Mouse (Mus musculus) midbrain, embryonic 10.5 days (tissue): Measurements from ENCODE around the gene Lyve1. TPM values are rescaled to one million over a fixed set of nuclear protein-coding genes. Genes with fewer than 3 reads are reported as not detected.
"Not testable (repeated sequence)": the region's sequence is repeated elsewhere in the genome, so short reads cannot be mapped to it uniquely, and the experiment has no call there.

Experiments used
- DNase-seq: peaks from one replicate; pipeline ENCODE4 v3.0.0-alpha.2; 2017; ENCODE audit warnings: low spot score
- H3K27ac ChIP-seq: fragments of 300-500 bp; sonication (generic); replicated peaks from 2 replicates; pipeline ENCODE4 v1.5.1; 2016; ENCODE audit warnings: mild to moderate bottlenecking
- H3K27me3 ChIP-seq: fragments of 300-500 bp; sonication (generic); 2 replicates; pipeline ENCODE4 v1.6.1; 2016; ENCODE audit warnings: low read depth, mild to moderate bottlenecking; ENCODE audit not compliant: poor library complexity, severe bottlenecking
- H3K36me3 ChIP-seq: fragments of 300-500 bp; sonication (generic); 2 replicates; pipeline ENCODE4 v1.6.1; 2016; ENCODE audit warnings: mild to moderate bottlenecking, moderate library complexity
- H3K4me1 ChIP-seq: fragments of 300-500 bp; sonication (generic); 2 replicates; pipeline ENCODE4 v1.6.1; 2016
- H3K4me3 ChIP-seq: fragments of 300-500 bp; sonication (generic); 2 replicates; pipeline ENCODE4 v1.5.1; 2016; ENCODE audit warnings: mild to moderate bottlenecking, moderate library complexity
- H3K9me3 ChIP-seq: fragments of 300-500 bp; sonication (generic); replicated peaks from 2 replicates; pipeline ENCODE4 v1.6.1; 2016; ENCODE audit warnings: mild to moderate bottlenecking
- WGBS: fragments of 180-500 bp; shearing (Covaris S2); methylation state at CpG from one replicate; pipeline ENCODE4 v1.1.7; 2016; 5-methylcytosine and 5-hydroxymethylcytosine counted together
- polyA plus RNA-seq: library from polyadenylated mRNA; unstranded; fragments of >200 nt; fragmentation: Nextera tagmentation; extraction: Ambion mirVana; gene quantifications from 2 replicates; pipeline ENCODE4 v1.2.1, GENCODE M21; 2016

Gene Lyve1
- 0.73 and 2.2 TPM in 2 replicates for polyA plus RNA-seq

DNA sequence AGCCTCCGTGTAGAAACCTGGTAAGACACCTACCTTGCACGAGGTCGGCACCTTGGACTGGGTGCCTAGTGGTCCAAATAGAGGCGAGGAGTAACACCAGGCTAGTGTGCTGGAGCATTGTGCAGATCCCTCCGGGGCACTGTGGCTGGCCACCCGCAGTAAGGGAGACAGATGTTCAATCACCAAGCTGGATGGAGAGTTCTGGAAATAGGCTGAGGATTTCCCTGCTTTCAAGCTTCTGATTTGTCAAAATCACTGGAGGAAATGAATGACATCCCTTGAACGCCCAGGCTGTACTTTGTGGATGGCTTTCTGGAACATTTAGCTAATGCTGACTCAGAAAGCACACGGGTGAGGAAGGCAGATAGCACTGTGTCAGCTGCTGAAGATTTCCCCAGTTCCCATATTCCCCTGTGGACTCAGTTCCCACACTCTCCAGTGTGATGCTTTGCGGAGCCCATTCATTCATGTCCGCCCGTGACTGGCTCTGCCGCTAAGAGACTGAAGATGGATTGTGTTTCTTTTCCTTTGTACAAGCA, at the start of gene Lyve1:
Gene Lyve1, minus strand, starts transcription at position 489 of the 539 bp plus-strand sequence.
- H3K4me3 ChIP-seq = no peak within 1 kb of the TSS
- H3K27ac ChIP-seq = no peak within 1 kb of the TSS
- DNase-seq = no peak
- H3K36me3 ChIP-seq = no peaks in the 10 kb centered on the region
- H3K9me3 ChIP-seq = no peaks in the 10 kb centered on the region
- peaks cover 7% of the 10 kb centered on the region for H3K4me1 ChIP-seq
- H3K27me3 ChIP-seq = no peaks in the 10 kb centered on the region
- WGBS = 88% methylated on average over 12 of the region's 12 CpGs

DNA sequence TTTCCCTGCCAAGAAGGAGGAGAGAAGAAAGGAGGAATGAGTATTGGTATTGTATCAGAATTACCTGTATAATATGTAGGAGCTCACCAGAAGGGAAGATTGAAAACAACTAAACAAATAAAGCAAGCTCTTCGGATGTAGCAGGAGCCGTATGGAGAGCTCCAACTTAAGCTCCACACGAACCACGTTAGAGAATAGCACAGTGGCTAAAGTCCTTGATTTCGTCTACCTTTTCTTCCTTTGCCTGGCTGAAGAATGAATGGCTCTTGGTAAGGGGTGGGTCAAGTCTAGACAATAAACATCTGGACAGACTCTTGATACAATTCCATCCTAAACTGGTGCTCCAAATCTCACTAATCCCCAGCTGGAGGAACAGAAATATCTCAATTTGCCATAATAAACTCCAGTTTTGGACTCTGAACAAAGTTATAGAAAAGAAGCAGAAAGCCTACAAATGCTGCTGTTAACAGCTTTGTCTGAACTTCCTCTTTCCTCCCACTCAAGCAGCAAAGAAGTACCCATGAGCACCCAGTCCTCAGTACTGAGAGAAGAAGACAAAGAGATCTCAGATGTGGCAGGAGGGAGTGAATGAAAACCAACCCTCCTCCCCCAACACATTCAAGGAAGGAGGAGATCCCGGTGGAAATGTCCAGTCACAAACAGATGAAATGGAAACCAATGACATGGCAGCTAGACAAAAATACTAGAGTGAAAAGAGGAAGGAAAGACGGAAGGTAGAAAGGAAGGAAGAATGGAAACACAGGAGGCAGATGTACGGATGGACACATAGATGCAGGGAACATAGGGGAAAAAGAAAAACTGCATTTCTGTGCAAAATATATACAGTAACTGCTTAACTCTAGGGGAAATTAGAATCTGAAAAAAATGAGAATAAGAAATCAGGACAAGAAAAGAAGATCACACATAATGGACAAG, 45.4 kb upstream of the Lyve1 start:
- H3K27ac ChIP-seq = no peak overlapping the region
- no peaks in the 10 kb centered on the region for H3K9me3 ChIP-seq
- no peaks in the 10 kb centered on the region for H3K4me1 ChIP-seq
- H3K36me3 ChIP-seq = no peaks in the 10 kb centered on the region
- H3K27me3 ChIP-seq = no peaks in the 10 kb centered on the region
- no peak for DNase-seq
- no peak overlapping the region for H3K4me3 ChIP-seq
- 79% methylated on average over 8 of the region's 8 CpGs for WGBS

DNA sequence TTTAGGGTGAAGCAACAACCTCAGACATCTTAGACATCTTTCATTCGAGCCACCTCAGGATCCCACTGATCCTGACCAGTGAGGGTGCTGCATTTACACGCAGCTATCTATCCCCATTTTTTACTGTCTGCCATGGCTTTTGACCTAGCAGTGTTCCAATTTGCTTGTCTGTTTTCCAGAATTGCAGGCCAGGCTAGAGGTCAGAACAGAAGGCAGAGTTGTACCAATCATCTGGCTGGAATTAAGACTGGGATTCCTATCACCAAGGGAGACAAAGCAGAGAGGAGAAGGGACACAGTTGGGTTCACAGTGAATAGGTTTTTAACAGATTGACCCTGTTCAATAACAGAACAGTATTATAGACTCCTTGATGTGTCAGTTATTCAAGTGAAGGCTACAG, 43.5 kb upstream of the Lyve1 start:
- Histone ChIP-seq H3K4me1 (no peaks in the 10 kb centered on the region), H3K4me3 (no peak overlapping the region), H3K27me3 (no peaks in the 10 kb centered on the region), H3K36me3 (no peaks in the 10 kb centered on the region), H3K9me3 (no peaks in the 10 kb centered on the region), H3K27ac (no peak overlapping the region)
- WGBS = 81% methylated on average over 2 of the region's 2 CpGs
- no peak for DNase-seq

DNA sequence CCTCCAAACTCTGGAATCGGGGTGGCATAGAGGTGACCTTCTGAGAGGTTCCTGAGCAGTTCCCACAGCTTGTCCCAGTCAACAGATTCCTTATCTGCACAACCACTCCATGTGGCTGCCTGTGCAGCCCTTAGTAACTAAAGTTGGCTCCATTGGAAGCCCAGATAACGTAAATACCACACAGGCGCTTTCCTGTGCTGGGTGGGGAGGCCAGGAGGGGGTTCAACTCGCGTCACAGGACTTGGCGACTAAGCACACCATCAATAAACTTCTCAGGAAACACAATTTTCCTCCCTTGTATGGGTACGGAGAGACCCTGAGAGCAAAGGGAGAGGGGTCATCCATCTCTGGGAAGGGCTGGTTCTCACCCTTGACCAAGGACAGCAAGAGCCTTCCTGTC, 40.2 kb upstream of the Lyve1 start:
- Histone ChIP-seq H3K27me3 (no peaks in the 10 kb centered on the region), H3K4me3 (no peak overlapping the region)
- 75% methylated on average over 7 of the region's 7 CpGs for WGBS

DNA sequence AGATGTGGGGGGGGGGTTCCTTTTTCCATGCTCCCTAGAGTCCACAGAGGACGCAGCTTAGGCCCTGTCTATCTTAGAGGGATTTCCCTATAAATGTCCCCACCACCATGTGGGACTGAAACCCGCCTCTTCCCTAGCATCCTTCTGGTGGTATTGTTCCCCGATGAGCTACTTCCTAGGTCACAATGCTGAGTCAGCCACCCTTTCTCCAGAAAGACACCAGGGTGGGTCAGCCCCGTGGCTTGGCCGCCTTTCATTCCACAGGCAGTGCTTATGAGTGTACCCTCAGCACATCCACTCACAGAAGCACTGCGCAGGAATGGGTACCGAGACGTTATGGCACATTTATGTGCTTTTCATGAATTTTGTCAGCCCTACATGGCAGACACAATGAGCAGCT, 34.2 kb upstream of the Lyve1 start:
- DNase-seq = no peak
- Histone ChIP-seq H3K4me3 (no peak overlapping the region), H3K27me3 (no peaks in the 10 kb centered on the region), H3K9me3 (no peaks in the 10 kb centered on the region), H3K27ac (no peak overlapping the region), H3K4me1 (0 out of 2 replicates have a peak, but pooled peaks cover 3% of the 10 kb centered on the region), H3K36me3 (no peaks in the 10 kb centered on the region)
- 89% methylated on average over 8 of the region's 8 CpGs for WGBS

More for the DNA sequence above, 40.2 kb upstream of the Lyve1 start:
- H3K36me3 ChIP-seq = no peaks in the 10 kb centered on the region
- H3K27ac ChIP-seq = no peak overlapping the region
- no peaks in the 10 kb centered on the region for H3K9me3 ChIP-seq
- DNase-seq = no peak
- H3K4me1 ChIP-seq = no peaks in the 10 kb centered on the region

DNA sequence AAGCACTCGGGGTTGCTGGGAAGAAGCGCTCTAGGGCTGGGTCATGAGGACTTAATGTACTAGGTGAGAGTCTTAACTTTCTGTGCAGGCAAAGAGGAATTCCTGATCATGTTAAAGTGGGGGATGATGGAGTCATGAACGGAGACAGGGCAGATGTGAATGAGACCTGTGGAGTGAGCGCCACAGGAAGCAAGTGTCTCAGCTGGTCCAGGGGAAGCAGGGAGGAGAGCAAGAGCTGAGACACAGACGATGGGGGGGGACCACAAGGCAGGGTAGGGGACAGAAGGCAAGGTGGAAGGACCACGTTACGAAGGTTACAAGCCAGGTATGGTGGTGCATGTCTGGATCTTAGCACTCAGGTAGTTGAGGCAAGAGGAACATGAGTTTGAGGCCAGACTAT, 33.4 kb upstream of the Lyve1 start:
- no peak for DNase-seq
- WGBS = 91% methylated on average over 7 of the region's 7 CpGs
- no peaks in the 10 kb centered on the region for H3K9me3 ChIP-seq

DNA sequence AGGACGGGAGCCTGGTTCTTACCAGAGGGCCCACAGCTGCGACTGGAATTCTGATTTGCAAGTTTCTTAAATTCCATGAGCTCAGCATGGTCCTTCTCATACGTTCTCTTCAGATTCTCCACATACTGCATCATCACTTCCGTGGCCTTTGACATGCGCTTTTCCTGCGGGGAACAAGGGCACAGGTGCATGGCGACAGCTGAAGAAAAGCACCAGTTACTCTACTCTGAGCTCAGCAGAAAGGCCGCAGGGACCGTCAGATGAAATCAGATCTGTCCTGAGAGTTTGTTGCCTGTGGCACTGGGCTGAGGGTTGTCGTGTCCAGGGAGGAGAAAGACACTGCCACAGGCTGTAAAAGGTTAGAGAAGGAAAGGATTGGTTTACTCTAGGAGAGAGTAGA, 32.7 kb upstream of the Lyve1 start:
- DNase-seq, H3K4me3 ChIP-seq, H3K4me1 ChIP-seq, H3K27ac ChIP-seq, H3K36me3 ChIP-seq, H3K27me3 ChIP-seq, H3K9me3 ChIP-seq: not testable (repeated sequence)
- WGBS = 81% methylated on average over 10 of the region's 10 CpGs

More for the DNA sequence above, 33.4 kb upstream of the Lyve1 start:
- H3K4me3 ChIP-seq = no peak overlapping the region
- H3K36me3 ChIP-seq = no peaks in the 10 kb centered on the region
- H3K4me1 ChIP-seq = 0 out of 2 replicates have a peak, but pooled peaks cover 3% of the 10 kb centered on the region
- no peak overlapping the region for H3K27ac ChIP-seq
- H3K27me3 ChIP-seq = no peaks in the 10 kb centered on the region

DNA sequence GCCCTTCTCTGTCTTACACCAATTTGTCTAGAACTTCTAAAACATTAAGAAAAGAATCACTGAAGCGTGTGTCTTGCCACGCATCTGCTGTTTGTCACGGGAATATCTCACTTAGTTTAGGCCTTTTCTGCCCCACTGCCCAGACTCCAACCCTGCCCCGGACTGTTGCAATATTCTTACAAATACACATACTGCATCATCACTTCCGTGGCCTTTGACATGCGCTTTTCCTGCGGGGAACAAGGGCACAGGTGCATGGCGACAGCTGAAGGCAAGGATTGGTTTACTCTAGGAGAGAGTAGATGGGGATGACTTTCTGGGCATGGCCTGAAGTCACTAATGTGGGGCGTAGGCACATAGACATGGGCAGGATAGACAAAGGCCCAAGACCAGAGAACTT, 31.6 kb upstream of the Lyve1 start:
- Histone ChIP-seq H3K36me3 (no peaks in the 10 kb centered on the region), H3K27ac (no peak overlapping the region), H3K9me3 (no peaks in the 10 kb centered on the region), H3K4me3 (no peak overlapping the region), H3K4me1 (0 out of 2 replicates have a peak, but pooled peaks cover 3% of the 10 kb centered on the region), H3K27me3 (no peaks in the 10 kb centered on the region)
- 87% methylated on average over 9 of the region's 9 CpGs for WGBS
- DNase-seq = no peak

DNA sequence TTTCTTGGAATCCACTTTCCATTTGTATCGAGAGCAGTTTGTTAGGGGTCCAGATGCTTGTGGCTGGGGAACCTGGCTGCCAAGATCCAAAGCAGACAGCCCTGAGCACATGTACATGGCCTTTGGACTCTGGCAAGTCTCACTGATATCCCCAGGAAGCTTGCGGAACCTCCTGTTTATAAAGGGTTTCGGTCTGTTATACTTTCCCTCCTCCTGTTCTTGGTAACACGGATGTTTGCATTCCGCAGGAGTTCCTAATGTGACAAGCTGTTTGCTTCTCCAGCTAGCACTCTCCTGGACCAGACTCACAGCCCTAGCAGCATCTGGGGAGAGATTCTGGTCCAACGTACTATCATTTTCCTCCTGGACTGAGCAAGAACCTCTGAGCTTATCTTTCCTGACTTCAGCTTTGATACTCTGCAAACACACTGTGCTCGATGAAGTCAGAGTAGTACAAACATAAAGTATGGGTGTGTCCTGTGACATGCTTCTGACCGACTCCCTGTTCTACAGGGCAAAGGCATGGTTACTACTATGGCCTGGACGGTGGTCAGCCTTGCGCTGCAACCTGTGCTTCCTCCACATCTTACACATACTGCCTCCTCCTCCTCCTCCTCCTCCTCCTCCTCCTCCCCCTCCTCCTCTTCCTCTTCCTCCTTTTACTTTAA, 31.0 kb upstream of the Lyve1 start:
- Histone ChIP-seq H3K4me3 (no peak overlapping the region), H3K9me3 (no peaks in the 10 kb centered on the region), H3K4me1 (0 out of 2 replicates have a peak, but pooled peaks cover 3% of the 10 kb centered on the region), H3K36me3 (no peaks in the 10 kb centered on the region), H3K27me3 (no peaks in the 10 kb centered on the region), H3K27ac (no peak overlapping the region)
- 83% methylated on average over 10 of the region's 10 CpGs for WGBS
- no peak for DNase-seq

DNA sequence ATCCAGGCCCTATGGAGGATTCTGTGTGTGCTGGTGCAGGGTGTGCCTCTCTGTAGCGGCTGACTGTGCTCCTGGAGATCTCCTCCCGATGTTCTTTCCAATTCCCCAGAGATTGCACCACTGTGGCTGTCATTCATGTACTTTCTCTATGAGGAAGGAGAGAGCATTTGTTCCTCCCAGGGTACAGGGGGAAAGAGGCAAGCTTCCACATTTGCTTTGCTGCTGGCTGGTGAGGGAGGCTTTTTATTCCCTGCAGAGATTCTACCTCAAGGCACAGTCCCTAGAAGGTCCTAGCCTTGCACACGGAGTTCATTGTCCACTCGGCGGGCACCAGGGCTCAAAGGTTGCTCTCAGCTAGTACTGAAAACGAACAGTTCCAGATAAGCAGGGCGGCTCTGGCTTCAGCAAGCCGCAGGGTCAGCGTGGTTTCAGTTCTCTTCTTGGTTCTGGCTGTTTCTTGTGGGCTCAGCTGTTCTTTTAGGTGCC, 28.5 kb upstream of the Lyve1 start:
- 78% methylated on average over 9 of the region's 9 CpGs for WGBS
- Histone ChIP-seq H3K27ac (no peak overlapping the region), H3K27me3 (no peaks in the 10 kb centered on the region), H3K4me1 (0 out of 2 replicates have a peak, but pooled peaks cover 3% of the 10 kb centered on the region), H3K4me3 (no peak overlapping the region), H3K36me3 (no peaks in the 10 kb centered on the region), H3K9me3 (no peaks in the 10 kb centered on the region)
- DNase-seq = no peak

DNA sequence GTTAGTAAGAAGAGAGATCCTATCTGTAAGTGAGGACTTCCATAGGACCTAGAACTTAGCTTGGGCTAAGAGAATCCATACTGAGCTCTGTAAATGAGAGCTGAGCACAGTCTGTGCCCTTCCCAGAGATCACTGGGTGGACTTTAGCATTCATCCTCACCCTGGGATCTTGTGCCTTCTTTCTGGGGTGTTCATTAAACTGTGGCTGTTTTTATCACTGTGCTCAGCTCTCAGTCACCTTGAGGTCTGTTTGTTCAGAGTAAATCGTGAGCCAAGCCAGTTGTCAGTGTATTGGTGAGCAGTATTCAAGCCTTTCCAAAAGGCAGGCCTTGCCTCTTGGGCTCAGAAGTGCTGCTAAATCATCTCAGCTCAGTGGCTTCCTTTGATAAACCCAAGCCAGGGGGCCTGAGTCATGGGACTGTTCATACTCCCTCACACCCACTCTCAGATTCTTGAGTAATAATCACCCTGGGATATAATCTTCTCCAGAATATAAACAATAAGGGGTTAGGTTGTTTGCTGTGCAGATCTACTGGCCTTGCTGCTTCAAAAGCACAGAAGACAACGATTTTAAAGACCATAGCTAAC, 18.8 kb upstream of the Lyve1 start:
- Histone ChIP-seq H3K4me1 (no peaks in the 10 kb centered on the region), H3K27ac (no peak overlapping the region), H3K27me3 (no peaks in the 10 kb centered on the region), H3K9me3 (no peaks in the 10 kb centered on the region), H3K36me3 (no peaks in the 10 kb centered on the region), H3K4me3 (no peak overlapping the region)
- 81% methylated on average over 2 of the region's 2 CpGs for WGBS
- no peak for DNase-seq

DNA sequence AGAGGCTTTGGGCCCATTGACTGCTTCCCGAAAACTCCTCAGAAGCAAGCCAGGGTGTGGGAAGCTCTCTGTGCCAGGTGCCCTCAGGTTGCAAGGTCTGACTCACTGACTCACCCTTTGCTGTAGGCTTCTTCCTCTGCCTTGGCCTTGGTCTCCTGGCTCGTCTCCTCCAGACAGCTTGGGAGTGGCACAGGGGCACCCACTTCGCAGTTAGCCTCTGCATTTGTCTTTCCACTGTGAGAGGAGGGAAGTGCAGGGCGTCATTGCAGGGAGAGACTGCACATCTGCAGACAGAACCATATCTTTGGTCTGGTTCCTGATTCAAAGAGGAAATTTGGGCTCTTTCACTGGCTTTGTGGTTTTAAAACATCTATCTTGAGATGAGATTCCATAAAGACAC, 15.0 kb upstream of the Lyve1 start:
- Histone ChIP-seq H3K36me3 (no peaks in the 10 kb centered on the region), H3K9me3 (no peaks in the 10 kb centered on the region), H3K4me3 (no peak overlapping the region), H3K27me3 (no peaks in the 10 kb centered on the region), H3K4me1 (no peaks in the 10 kb centered on the region), H3K27ac (no peak overlapping the region)
- no peak for DNase-seq
- 92% methylated on average over 4 of the region's 4 CpGs for WGBS
